Mouse (Mus musculus) erythroblast, embryonic 14.5 days (primary cell): ENCODE results near the gene Rbpms2.

Experiments
- GATA1 ChIP-seq: IDR thresholded peaks from 2 replicates; pipeline ENCODE4 v1.6.1; 2012; ENCODE audit warnings: low read length, inconsistent platforms, mixed read lengths
- TAL1 ChIP-seq: IDR thresholded peaks from 3 replicates; pipeline ENCODE4 v1.6.1; 2012; ENCODE audit warnings: low read length, inconsistent platforms, mixed read lengths

DNA sequence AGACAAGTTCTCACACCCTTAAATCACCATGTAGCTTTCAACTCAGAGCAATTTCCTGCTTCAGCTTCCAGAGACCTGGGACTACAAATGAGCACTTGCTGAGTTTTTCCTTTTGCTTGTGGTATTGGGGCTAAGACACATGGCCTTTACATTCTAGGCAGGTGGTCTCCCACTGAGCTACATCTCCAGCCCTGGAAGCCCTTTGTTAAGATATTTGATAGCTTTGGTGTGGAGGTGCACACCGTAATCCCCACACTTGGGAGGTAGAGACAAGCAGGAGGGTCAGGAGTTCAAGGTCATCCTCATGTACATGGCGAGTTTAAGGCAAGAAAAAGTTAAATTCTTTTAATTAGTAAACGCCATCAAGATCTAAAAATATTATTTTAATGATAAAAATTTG is 52.7 kb downstream of the Rbpms2 start:
- TF ChIP-seq TAL1 (no peak), GATA1 (no peak)
